Comparison of ENCODE assay signal across 11 mouse cellular contexts in the genomic region with DNA sequence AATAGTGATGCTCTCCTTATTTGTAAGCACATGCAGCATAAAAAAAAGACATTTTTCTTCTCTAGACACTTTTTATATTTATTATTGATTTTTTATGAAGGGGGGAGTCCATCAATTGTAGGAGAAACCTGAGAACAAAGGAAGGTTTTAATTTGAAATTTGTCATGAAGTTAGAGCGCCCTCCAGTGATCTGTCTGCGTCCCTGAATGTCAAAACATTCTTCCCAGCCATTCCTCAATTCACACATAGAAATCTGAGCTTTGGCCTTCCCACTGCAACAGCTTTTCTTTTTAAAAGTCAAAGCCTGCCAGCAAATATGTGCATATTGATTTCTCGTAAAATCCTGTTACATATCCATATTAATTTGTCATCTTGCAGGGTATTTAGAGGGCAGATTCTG.
DNase-seq lines count a peak whose midpoint lies in the region; ATAC-seq lines count a peak whose summit lies in the region.
"Had no signal": no experiment of that assay in that cellular context is flagged by ENCODE, and none has a peak within 500 bp of the region (broad histone marks: within the 10 kb centered on the region; RNA-seq: fewer than 3 reads in every experiment).

No protein-coding gene starts in this region.

- no peak overlapping the region for H3K4me2 ChIP-seq in hindbrain, embryonic 14.5 days (replicated peaks)
- H3K4me2 ChIP-seq in hindbrain, embryonic 12.5 days (replicated peaks), result no peak overlapping the region
- H3K4me2 ChIP-seq: embryonic facial prominence, embryonic 13.5 days; liver, embryonic 12.5 days; neural tube, embryonic 12.5 days had no signal

- no peaks in the 10 kb centered on the region for H3K36me3 ChIP-seq in hindbrain, embryonic 14.5 days (replicated peaks; ENCODE audit: control insufficient read depth, insufficient read depth)
- no peaks in the 10 kb centered on the region for H3K36me3 ChIP-seq in hindbrain, embryonic 12.5 days
- H3K36me3 ChIP-seq: embryonic facial prominence, embryonic 13.5 days; liver, embryonic 12.5 days; neural tube, embryonic 12.5 days had no signal

- DNase-seq in hindbrain, embryonic 14.5 days (ENCODE audit: low spot score), result peak; percentile 79
- DNase-seq in right cerebral cortex, adult 2 months (ENCODE audit: low spot score in 2 of 2), result peak; percentile 45 to 54
- DNase-seq in right cerebral cortex, postnatal 36 days (ENCODE audit: low spot score in 2 of 2), result no peak
- DNase-seq in layer of hippocampus, adult 18-20 months (ENCODE audit: low spot score in 2 of 2), result peak; percentile 25 to 71
- DNase-seq in spleen, postnatal 10 days (ENCODE audit: low spot score in 2 of 2), result no peak
- no peak for DNase-seq in c-Kit-positive CD71-positive TER-119-positive erythroid progenitor cells, embryonic 14.5 days (ENCODE audit: low spot score)
- no peak for DNase-seq in spleen, postnatal 4 days (ENCODE audit: low spot score in 2 of 2)

- H3K9me3 ChIP-seq in hindbrain, embryonic 14.5 days (ENCODE audit: control insufficient read depth, low read length), result no peaks in the 10 kb centered on the region
- no peaks in the 10 kb centered on the region for H3K9me3 ChIP-seq in hindbrain, embryonic 12.5 days (replicated peaks)
- H3K9me3 ChIP-seq: embryonic facial prominence, embryonic 13.5 days; liver, embryonic 12.5 days; neural tube, embryonic 12.5 days had no signal

- WGBS in hindbrain, embryonic 14.5 days, result 12% methylated on average over 3 of the region's 3 CpGs
- WGBS in hindbrain, embryonic 12.5 days, result 14% methylated on average over 3 of the region's 3 CpGs

- peaks cover 3% of the 10 kb centered on the region; the same call in 1 of the 2 replicates for H3K4me1 ChIP-seq in hindbrain, embryonic 14.5 days (replicated peaks; ENCODE audit: control insufficient read depth, insufficient read depth, low read length)
- H3K4me1 ChIP-seq in hindbrain, embryonic 12.5 days, result no peaks in the 10 kb centered on the region
- H3K4me1 ChIP-seq: embryonic facial prominence, embryonic 13.5 days; liver, embryonic 12.5 days; neural tube, embryonic 12.5 days had no signal

- no peak for ATAC-seq in hindbrain, embryonic 14.5 days (ENCODE audit: low FRiP score)
- no peak for ATAC-seq in hindbrain, embryonic 12.5 days (ENCODE audit: low FRiP score)
- ATAC-seq: liver, embryonic 12.5 days had no signal

- H3K27me3 ChIP-seq in hindbrain, embryonic 14.5 days (ENCODE audit: control insufficient read depth, insufficient read depth, low read length), result no peaks in the 10 kb centered on the region
- H3K27me3 ChIP-seq in hindbrain, embryonic 12.5 days, result no peaks in the 10 kb centered on the region
- H3K27me3 ChIP-seq: embryonic facial prominence, embryonic 13.5 days; liver, embryonic 12.5 days; neural tube, embryonic 12.5 days had no signal

- no peak overlapping the region for H3K4me3 ChIP-seq in hindbrain, embryonic 14.5 days (replicated peaks; ENCODE audit: low read length)
- H3K4me3 ChIP-seq in hindbrain, embryonic 12.5 days, result no peak overlapping the region
- H3K4me3 ChIP-seq: embryonic facial prominence, embryonic 13.5 days; liver, embryonic 12.5 days; neural tube, embryonic 12.5 days had no signal

- H3K27ac ChIP-seq in hindbrain, embryonic 14.5 days, result no peak overlapping the region
- no peak overlapping the region for H3K27ac ChIP-seq in hindbrain, embryonic 12.5 days
- H3K27ac ChIP-seq: embryonic facial prominence, embryonic 13.5 days; liver, embryonic 12.5 days; neural tube, embryonic 12.5 days had no signal

- no peak overlapping the region for H3K9ac ChIP-seq in hindbrain, embryonic 14.5 days
- no peak overlapping the region for H3K9ac ChIP-seq in hindbrain, embryonic 12.5 days
- H3K9ac ChIP-seq: embryonic facial prominence, embryonic 13.5 days; liver, embryonic 12.5 days; neural tube, embryonic 12.5 days had no signal

Comparison
In these comparisons a context has a peak if more than half of its experiments do, and no peak if none do; other contexts are left out.
1. DNase-seq: peak in hindbrain, embryonic 14.5 days (single experiment), right cerebral cortex, adult 2 months (2 of 2) and layer of hippocampus, adult 18-20 months (2 of 2); none in right cerebral cortex, postnatal 36 days (0 of 2), spleen, postnatal 10 days (0 of 2), c-Kit-positive CD71-positive TER-119-positive erythroid progenitor cells, embryonic 14.5 days (single experiment) and spleen, postnatal 4 days (0 of 2).